Mouse (Mus musculus): ENCODE measurements at regions not wholly inside any gene's neighbourhood (a gene's known extent, or its start where the extent isn't known, plus 50 kb on each side); places are given as distances from the start of the nearest gene placed in this dataset.

GRCm38 (mm10) chr5:75248279-75248678, 96.2 kb downstream of the Pdgfra start:
- Histone ChIP-seq H3K27ac (no peak overlapping the region), H3K4me3 (no peak overlapping the region)
- intact Hi-C loops (cut with DNase I): no loop called here
- DNase-seq: no peak
- TF ChIP-seq CTCF (IDR thresholded peaks at IDR 0.05): no peak

- no peak overlapping the region for H3K27ac ChIP-seq
- no peak for DNase-seq
- no peak overlapping the region for H3K4me3 ChIP-seq
- intact Hi-C loops (cut with DNase I): no loop called here
- TF ChIP-seq CTCF (IDR thresholded peaks at IDR 0.05): no peak
These were observed 97.6 kb downstream of the Pdgfra start for GRCm38 (mm10) chr5:75249671-75250070.

- no peak overlapping the region for H3K27ac ChIP-seq
- intact Hi-C loops (cut with DNase I): no loop called here
- H3K4me3 ChIP-seq: no peak overlapping the region
- TF ChIP-seq CTCF (IDR thresholded peaks at IDR 0.05): no peak
- no peak for DNase-seq
These were observed 101.3 kb downstream of the Pdgfra start for GRCm38 (mm10) chr5:75253349-75253748.

- no peak for DNase-seq
- Histone ChIP-seq H3K27ac (no peak overlapping the region), H3K4me3 (no peak overlapping the region)
- intact Hi-C loops (cut with DNase I): no loop called here
- TF ChIP-seq CTCF (IDR thresholded peaks at IDR 0.05): no peak
These were observed 101.7 kb downstream of the Pdgfra start for GRCm38 (mm10) chr5:75253830-75254229.

GRCm38 (mm10) chr5:75256186-75256585, 104.1 kb downstream of the Pdgfra start:
- TF ChIP-seq CTCF (IDR thresholded peaks at IDR 0.05): no peak
- intact Hi-C loops (cut with DNase I): no loop called here
- Histone ChIP-seq H3K27ac (no peak overlapping the region), H3K4me3 (no peak overlapping the region)
- DNase-seq: no peak

- DNase-seq: no peak
- no peak for TF ChIP-seq CTCF (IDR thresholded peaks at IDR 0.05)
- intact Hi-C loops (cut with DNase I): no loop called here
- Histone ChIP-seq H3K4me3 (no peak overlapping the region), H3K27ac (no peak overlapping the region)
These were observed 105.0 kb downstream of the Pdgfra start for GRCm38 (mm10) chr5:75257067-75257466.

- no peak for DNase-seq
- no peak overlapping the region for H3K27ac ChIP-seq
- TF ChIP-seq CTCF (IDR thresholded peaks at IDR 0.05): no peak
- H3K4me3 ChIP-seq: no peak overlapping the region
- intact Hi-C loops (cut with DNase I): no loop called here
These were observed 108.2 kb downstream of the Pdgfra start for GRCm38 (mm10) chr5:75260247-75260646.

- no peak for TF ChIP-seq CTCF (IDR thresholded peaks at IDR 0.05)
- no peak overlapping the region for H3K4me3 ChIP-seq
- H3K27ac ChIP-seq: no peak overlapping the region
- intact Hi-C loops (cut with DNase I): no loop called here
- no peak for DNase-seq
These were observed 114.1 kb downstream of the Pdgfra start for GRCm38 (mm10) chr5:75266111-75266676.

- TF ChIP-seq CTCF (IDR thresholded peaks at IDR 0.05): no peak
- no peak for DNase-seq
- no peak overlapping the region for H3K4me3 ChIP-seq
- intact Hi-C loops (cut with DNase I): no loop called here
- H3K27ac ChIP-seq: no peak overlapping the region
These were observed 114.8 kb downstream of the Pdgfra start for GRCm38 (mm10) chr5:75266871-75267270.

- H3K4me3 ChIP-seq: no peak overlapping the region
- intact Hi-C loops (cut with DNase I): no loop called here
- no peak overlapping the region for H3K27ac ChIP-seq
- no peak for DNase-seq
- no peak for TF ChIP-seq CTCF (IDR thresholded peaks at IDR 0.05)
These were observed 115.7 kb downstream of the Pdgfra start for GRCm38 (mm10) chr5:75267766-75268165.

GRCm38 (mm10) chr5:75278041-75278440, 125.9 kb downstream of the Pdgfra start:
- no peak for TF ChIP-seq CTCF (IDR thresholded peaks at IDR 0.05)
- no peak overlapping the region for H3K27ac ChIP-seq
- intact Hi-C loops (cut with DNase I): no loop called here
- no peak overlapping the region for H3K4me3 ChIP-seq
- DNase-seq: no peak

- intact Hi-C loops (cut with DNase I): no loop called here
- no peak for TF ChIP-seq CTCF (IDR thresholded peaks at IDR 0.05)
- no peak for DNase-seq
- no peak overlapping the region for H3K4me3 ChIP-seq
- H3K27ac ChIP-seq: no peak overlapping the region
These were observed 127.6 kb downstream of the Pdgfra start for GRCm38 (mm10) chr5:75279561-75280171.

- no peak overlapping the region for H3K4me3 ChIP-seq
- intact Hi-C loops (cut with DNase I): no loop called here
- no peak overlapping the region for H3K27ac ChIP-seq
- no peak for DNase-seq
- TF ChIP-seq CTCF (IDR thresholded peaks at IDR 0.05): no peak
These were observed 128.6 kb downstream of the Pdgfra start for GRCm38 (mm10) chr5:75280698-75281097.

- no peak for TF ChIP-seq CTCF (IDR thresholded peaks at IDR 0.05)
- Histone ChIP-seq H3K27ac (no peak overlapping the region), H3K4me3 (no peak overlapping the region)
- intact Hi-C loops (cut with DNase I): no loop called here
- no peak for DNase-seq
These were observed 129.4 kb downstream of the Pdgfra start for GRCm38 (mm10) chr5:75281510-75281909.
